Mouse (Mus musculus): ENCODE measurements at regions not wholly inside any gene's neighbourhood (a gene's known extent, or its start where the extent isn't known, plus 50 kb on each side); places are given as distances from the start of the nearest gene placed in this dataset.
A peak's percentile ranks its signal among the peaks of the same experiment; 100 is the strongest.

- no peak for DNase-seq
These were observed 445.9 kb upstream of the Grin3a start for GRCm38 (mm10) chr4:50291397-50291945.

- no peak for DNase-seq
These were observed 441.1 kb upstream of the Grin3a start for GRCm38 (mm10) chr4:50286602-50287001.

GRCm38 (mm10) chr4:50259012-50259601 is 413.6 kb upstream of the Grin3a start:
- no peak for DNase-seq

GRCm38 (mm10) chr4:50242042-50242441 is 396.5 kb upstream of the Grin3a start:
- no peak for DNase-seq

- no peak for DNase-seq
These were observed 395.4 kb upstream of the Grin3a start for GRCm38 (mm10) chr4:50240951-50241350.

GRCm38 (mm10) chr4:50239386-50239785 is 393.8 kb upstream of the Grin3a start:
- no peak for DNase-seq

GRCm38 (mm10) chr4:50235476-50235875 is 389.9 kb upstream of the Grin3a start:
- DNase-seq = no peak

GRCm38 (mm10) chr4:50203348-50203747 is 357.8 kb upstream of the Grin3a start:
- peak in 1 of 2 experiments; percentile 27 for DNase-seq

- no peak for DNase-seq
These were observed 331.7 kb upstream of the Grin3a start for GRCm38 (mm10) chr4:50177196-50177595.

- no peak for DNase-seq
These were observed 331.1 kb upstream of the Grin3a start for GRCm38 (mm10) chr4:50176656-50177055.

- DNase-seq = no peak
These were observed 315.3 kb upstream of the Grin3a start for GRCm38 (mm10) chr4:50160893-50161292.

- no peak for DNase-seq
These were observed 300.4 kb upstream of the Grin3a start for GRCm38 (mm10) chr4:50145926-50146325.

GRCm38 (mm10) chr4:50130262-50130661 is 284.7 kb upstream of the Grin3a start:
- DNase-seq = no peak

- no peak for DNase-seq
These were observed 261.0 kb upstream of the Grin3a start for GRCm38 (mm10) chr4:50106557-50106956.

GRCm38 (mm10) chr4:50087860-50088259 is 242.3 kb upstream of the Grin3a start:
- DNase-seq = no peak

GRCm38 (mm10) chr4:50086676-50087075 is 241.1 kb upstream of the Grin3a start:
- peak; percentile 43 to 46 for DNase-seq

- DNase-seq = no peak
These were observed 210.0 kb upstream of the Grin3a start for GRCm38 (mm10) chr4:50055519-50055918.

GRCm38 (mm10) chr4:50041476-50041875 is 195.9 kb upstream of the Grin3a start:
- peak in 1 of 2 experiments; percentile 2 for DNase-seq

GRCm38 (mm10) chr4:50036079-50036478 is 190.5 kb upstream of the Grin3a start:
- DNase-seq = peak in 1 of 2 experiments; percentile 22

GRCm38 (mm10) chr4:50025356-50025755 is 179.8 kb upstream of the Grin3a start:
- DNase-seq = no peak

All from cerebellum, postnatal 25 days (tissue).